Mouse (Mus musculus) CD4-positive, CD25-positive, alpha-beta regulatory T cell, adult 2 months (primary cell): ENCODE measurements around the gene Anxa9.
A peak's percentile ranks its signal among the peaks of the same experiment; 100 is the strongest.

Experiments
- DNase-seq: peaks from one replicate; pipeline ENCODE4 v3.0.0-alpha.2; 2012; ENCODE audit warnings: low read depth, low spot score

The Anxa9 gene

DNA sequence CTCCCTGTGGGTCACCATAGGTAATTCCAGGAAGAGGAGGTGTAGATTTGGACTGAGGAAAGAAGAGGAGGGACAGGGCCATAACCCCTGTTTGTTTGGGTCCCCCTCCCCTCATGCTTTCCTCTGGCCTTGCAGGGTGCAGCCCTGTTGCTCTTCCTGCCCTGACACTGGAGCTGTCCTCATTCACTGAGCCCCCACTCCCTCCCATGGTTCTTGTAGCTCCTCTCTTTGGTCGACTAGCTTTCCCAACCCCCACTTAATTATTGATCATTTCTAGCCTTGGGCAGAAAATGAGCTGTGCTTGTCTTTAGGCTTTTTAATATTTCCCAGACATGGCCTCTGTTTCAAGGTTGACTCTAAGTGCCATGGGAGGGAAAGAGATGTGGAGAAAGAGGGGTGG lies 22.9 kb downstream of the Anxa9 start:
- no peak for DNase-seq

DNA sequence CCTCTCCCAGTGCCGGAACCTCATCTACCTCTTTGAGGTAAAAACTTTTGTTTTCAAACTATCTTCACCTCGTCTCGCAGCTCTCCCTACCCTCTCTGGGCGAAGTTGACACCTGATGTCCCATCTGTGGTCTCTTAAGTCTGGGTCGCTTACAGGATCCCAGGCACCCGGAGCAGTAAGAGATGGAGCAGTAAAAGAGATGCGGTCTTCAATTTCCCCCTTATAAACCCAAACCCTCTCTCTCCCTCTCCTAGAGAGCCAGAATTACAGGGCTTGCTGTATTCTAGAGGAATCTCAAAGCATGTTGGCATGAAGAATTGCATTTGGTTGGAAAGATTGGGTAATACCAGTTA lies 23.4 kb downstream of the Anxa9 start:
- no peak for DNase-seq

GRCm38 (mm10) chr3:95282865-95283588 lies 23.9 kb downstream of the Anxa9 start:
- peak; percentile 56 for DNase-seq

- peak; percentile 47 for DNase-seq
These were observed 24.6 kb downstream of the Anxa9 start for GRCm38 (mm10) chr3:95282381-95282864.

- DNase-seq = peak; percentile 98
These were observed 25.5 kb downstream of the Anxa9 start, which contains the start of the genes Mindy1 and Prune1 for GRCm38 (mm10) chr3:95281216-95282126. Gene Mindy1 (plus strand): TSS chr3:95281345. Gene Prune1 (minus strand): TSS chr3:95282076.

DNA sequence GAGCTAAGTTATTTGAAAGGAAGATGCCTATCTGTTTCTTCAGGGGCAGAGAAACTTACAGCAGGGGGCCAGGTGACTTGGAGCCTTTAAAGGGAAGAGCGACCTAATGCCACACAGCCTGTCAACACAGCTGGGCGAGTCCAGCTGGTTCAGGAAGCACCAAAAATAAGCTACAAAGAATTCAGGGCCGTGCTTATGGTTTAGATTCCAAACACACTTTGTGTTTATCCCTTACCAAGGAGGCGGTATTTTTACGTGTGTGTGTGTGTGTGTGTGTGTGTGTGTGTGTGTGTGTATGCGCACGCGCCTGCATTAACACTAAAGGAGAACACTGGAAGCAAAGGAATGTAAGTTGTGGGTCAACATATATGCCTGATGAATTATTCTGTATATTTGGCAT lies 26.2 kb downstream of the Anxa9 start:
- DNase-seq = peak; percentile 33

DNA sequence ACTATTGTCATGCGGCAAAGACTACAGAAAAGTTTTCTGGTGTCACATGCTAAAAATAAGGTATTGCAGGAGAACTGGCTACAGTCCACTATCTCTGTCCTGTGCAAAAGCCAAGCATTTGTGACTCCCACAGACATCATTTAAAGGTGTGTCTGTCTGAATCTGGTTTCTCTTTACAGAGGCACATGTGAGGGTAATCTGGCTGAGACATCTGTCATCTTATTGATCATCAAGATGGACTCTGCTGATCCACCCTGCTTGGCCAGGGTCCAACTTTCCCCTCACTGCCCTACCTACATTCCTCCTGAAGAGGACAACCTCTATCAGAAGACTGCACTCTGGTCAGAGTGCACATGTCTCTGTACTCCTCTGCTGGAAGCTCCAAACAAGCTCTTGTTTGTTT lies 29.8 kb downstream of the Anxa9 start:
- DNase-seq = no peak

GRCm38 (mm10) chr3:95276428-95276934 lies 30.5 kb downstream of the Anxa9 start:
- no peak for DNase-seq

DNA sequence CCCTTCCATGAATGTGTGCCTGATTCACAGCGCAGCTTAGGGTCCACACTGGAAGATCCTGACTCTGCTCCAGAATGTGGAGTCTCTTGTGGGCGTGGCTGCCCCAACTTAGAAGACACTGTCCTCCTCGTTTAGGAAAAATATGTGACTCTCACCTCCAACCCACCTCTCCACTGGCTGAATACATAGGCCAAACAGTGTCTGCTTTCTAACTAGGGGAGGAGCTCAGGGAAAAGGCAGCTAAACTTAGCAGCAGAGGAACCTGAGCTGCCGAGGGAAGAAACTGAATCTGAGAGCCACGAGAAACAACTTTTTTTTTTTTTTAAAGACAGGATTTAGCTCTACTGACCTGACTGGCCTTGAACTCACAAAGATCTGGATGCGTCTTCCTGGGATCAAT lies 31.8 kb downstream of the Anxa9 start:
- DNase-seq = no peak

DNA sequence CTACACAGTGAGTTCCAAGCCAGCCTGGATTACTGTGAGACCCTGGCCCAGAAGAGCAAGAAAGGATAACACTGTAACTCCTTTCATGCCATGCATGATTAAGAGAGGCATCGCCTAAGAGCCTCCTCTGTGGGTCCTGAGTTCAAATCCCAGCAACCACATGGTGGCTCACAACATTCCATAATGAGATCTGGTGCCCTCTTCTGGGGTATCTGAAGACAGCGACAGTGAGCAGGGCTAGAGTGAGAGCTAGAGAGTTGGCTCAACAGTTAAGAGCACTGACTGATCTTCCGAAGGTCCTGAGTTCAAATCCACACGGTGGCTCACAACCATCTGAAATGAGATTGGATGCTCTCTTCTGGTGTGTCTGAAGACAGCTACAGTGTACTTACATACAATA lies 32.5 kb downstream of the Anxa9 start:
- no peak for DNase-seq

DNA sequence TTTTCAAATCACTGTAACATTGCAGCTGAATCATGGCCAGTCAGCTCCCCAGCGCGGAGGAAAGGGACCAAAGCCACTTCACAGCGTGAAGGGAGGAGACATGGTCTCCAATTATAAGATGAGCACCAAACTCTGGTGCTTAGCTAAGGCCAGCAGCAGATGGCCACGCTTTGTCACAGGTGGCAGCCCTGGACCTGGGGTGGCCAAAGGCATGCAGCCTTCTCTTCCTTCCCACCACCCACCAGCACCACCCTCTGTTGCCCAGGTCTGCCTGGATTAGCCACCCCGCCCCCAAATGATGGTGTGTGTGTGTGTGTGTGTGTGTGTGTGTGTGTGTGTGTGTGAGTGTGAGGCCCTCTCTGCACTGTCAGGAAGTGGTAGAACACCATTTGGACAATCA lies 33.5 kb downstream of the Anxa9 start:
- DNase-seq = no peak

DNA sequence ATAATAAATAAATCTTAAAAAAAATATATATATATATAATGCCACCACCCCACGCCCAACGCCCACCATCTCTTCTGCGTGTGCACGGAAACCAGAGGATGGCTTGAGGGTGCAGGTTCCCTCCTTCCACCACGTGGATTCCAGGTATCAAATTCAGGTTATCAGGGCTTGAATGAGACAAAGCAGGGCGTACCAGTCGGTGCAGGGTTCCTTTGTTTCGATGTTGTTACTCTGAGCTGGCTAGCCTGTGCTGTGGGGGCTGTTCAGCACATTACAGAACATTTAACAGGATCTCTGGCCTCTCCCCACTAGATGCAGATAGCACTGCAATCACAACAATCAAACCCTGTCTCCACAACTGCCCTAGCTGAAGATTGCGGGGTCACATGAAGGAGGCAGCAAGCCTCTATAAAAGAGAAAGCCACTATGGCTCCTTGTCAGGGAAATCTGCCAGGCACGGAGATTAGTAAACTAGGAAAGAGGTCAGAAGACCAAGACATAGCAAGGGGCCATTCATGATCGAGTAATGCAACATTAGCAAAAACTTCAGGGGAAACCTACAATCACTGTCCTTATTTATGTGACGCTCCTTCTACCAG lies 36.1 kb downstream of the Anxa9 start:
- no peak for DNase-seq

- no peak for DNase-seq
These were observed 37.2 kb downstream of the Anxa9 start for GRCm38 (mm10) chr3:95269789-95270188.

DNA sequence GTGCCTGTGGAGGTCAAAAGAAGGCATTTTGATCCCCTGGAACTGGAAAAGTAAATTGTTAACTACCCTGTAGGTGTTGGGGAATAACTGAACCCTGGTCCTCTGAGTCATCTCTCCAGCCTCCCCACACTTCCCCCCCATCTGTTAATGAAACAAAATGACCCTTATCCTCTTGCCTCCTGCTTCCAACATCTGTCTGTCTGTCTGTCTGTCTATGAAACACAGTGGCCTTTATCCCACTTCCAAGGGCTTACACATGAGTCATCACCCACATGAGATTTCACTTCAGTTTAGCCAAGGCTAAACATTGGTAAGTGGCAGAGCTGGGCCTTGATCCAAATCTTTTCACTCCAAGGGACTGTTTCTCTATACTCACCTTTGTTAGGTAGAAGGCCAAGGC lies 39.1 kb downstream of the Anxa9 start:
- DNase-seq = no peak

GRCm38 (mm10) chr3:95266052-95266451 lies 40.9 kb downstream of the Anxa9 start:
- no peak for DNase-seq

DNA sequence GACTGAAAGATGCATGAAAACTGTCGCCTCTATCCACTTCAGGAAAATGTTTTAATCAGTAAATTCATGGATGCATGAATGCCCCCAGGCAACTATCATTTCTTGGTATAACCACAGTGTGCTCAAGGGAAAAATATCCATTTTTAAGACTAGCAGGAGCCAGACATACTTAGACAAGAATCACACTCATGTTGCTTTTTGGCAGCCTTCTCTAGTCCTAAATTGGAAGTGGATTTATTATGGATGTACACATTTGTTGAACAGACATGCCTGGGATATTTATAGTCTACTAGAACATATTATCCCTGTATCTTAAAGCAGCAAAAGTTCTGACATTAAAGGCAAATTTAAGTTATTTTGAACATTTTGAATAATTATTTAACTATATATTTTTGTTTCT lies 42.3 kb downstream of the Anxa9 start:
- DNase-seq = no peak

- peak; percentile 85 for DNase-seq
These were observed 43.8 kb downstream of the Anxa9 start for GRCm38 (mm10) chr3:95263089-95263739.

DNA sequence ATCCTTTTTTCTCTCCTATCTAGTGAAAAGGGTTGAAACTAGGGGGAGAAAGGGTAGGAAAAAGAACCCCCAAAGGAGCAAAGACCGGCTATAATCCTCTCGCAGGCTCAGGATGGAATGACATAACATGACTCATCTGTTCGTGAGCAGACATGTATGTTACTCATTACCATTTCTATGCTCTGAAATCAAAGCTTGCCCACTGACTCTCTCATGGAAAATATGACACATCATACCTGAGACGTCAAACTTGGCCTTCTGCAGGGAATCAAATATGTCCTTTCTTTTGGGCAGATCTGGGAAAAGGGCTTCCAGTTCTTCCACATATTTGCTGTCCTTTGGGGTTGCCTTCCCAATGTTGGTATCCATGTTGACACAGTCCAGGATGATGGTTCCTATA lies 45.0 kb downstream of the Anxa9 start:
- DNase-seq = no peak

DNA sequence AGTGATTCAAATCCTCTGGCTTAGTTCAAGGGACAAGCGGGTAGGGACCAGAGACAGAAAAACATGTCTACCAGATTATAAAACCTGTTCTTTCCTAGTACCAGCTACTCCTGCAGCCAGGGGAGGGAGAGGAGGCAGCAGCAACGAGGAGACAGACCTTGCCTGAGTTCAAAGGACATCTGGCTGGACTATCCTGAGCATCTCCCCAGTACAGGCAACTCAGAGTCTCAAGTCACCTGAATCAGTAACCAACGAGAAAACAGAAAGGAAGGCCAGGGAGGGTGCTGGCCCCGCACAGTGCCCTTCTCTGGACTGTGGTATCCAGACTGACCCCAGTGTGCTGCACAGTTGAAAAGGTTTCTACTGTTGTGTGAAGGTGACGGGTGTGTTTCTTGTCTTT lies 50.0 kb downstream of the Anxa9 start:
- DNase-seq = no peak

GRCm38 (mm10) chr3:95250783-95251424 lies 56.1 kb downstream of the Anxa9 start, which contains the start of gene Bnipl:
Gene Bnipl (minus strand): TSS chr3:95251193.
- DNase-seq = no peak

DNA sequence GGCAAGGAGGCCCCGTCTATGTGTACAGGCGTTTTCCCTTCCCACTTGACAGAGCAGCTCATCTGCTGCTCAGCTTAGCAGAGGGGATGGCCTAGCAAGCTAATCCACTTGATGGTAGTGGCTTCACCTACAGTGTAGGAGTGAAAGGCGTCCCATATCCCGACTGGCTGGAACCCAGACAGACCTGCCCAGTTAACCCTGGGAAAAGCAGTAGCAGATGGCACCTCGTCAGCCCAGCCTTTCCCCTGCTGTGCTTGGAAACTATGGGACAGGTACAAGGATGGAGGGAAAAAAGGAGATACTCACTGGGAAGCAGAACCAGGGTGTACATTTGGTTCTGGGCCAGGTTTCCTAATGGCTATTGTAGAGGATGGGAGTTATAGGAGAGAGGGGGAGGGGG lies 56.6 kb downstream of the Anxa9 start:
- no peak for DNase-seq
